Mouse (Mus musculus) cerebellum, postnatal 14 days (tissue): ENCODE measurements around the gene Apoo.
"Not testable (repeated sequence)": the region's sequence is repeated elsewhere in the genome, so short reads cannot be mapped to it uniquely, and the experiment has no call there.

ENCODE experiments used
- DNase-seq, 2 experiments: peaks; one replicate each; pipeline ENCODE4 v3.0.0; 2021; ENCODE audit warnings: mixed read lengths in 2 of 2

Apoo gene

DNA sequence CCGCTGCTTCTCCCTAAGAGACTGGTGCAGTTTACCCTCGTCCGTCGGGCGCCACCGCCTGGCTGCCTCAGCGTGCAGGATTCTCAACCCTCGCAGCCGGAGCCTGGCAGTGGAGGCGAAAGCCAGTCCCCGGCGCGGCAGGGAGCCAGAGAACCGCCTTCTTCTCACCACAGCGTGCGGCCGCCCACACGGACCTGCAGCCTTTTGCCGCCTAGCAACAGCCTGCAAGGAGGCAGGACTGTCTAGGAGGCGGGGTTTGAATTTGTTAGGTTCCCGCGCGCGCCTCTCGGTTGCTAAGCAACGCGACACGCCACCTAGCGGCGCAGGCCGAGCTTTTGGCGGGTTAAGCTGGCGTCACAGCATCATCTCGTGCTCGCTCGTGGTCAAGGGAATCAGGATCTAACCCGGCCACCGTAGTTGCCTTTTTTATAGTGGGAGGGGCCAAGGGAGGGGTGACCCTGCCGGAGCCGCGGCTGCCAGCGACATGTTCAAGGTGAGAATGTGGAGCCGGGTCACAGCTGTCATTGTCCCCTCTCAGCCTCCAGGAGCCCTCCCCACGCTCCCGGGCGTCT is at the start of gene Apoo, which contains the start of gene Fam90a1b:
Gene Apoo, plus strand, starts transcription at position 448 of the 572 bp plus-strand sequence.
Gene Fam90a1b, minus strand, starts transcription at position 108 of the 572 bp plus-strand sequence.
- peak; percentile 95 to 96 for DNase-seq

GRCm38 (mm10) chrX:94321036-94321902 is 45.6 kb upstream of the Apoo start:
- DNase-seq = no peak

GRCm38 (mm10) chrX:94343638-94344037 is 23.3 kb upstream of the Apoo start:
- DNase-seq = not testable (repeated sequence)

GRCm38 (mm10) chrX:94365381-94365925 is 1.5 kb upstream of the Apoo start:
- peak in 1 of 2 experiments; percentile 7 for DNase-seq

DNA sequence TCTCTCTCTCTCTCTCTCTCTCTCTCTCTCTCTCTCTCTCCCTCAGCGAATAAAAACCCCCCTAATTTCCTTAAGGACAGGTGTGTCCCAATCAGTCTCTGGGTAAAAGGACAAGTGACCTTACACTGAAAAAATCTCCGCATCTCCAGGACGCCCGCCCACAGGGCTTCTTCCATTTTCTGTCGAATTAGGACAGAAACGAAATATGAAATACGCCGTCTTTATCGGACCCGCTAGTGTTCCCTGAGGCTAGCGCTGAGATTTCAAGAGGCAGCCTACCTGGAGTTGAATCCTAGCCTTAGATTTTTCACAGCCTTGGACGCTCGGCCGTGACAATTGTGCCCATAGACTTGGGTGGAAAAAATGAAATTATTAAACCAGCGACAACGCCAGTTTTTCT is 888 bp upstream of the Apoo start:
- peak; percentile 8 to 24 for DNase-seq

DNA sequence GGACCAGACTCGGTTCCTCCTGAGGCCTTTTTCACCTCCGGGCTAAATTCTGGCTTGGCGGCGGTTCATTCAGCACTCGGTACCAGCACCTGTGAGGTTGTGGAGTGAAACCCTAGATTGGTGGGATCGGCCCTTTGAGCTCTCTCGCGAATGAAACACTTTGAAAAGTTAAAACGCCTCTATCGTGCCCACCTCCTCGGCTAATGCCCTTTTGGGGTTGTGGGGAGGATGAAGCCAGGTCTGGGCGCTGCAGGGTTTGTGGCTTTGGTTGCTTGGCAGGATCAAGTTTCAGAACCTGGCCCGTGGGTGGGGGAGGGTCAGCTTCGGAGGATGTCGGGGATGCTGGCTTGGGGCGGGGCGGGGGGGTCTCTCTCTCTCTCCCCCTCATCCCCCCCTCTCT is 331 bp downstream of the Apoo start:
- peak in 1 of 2 experiments; percentile 66 for DNase-seq

DNA sequence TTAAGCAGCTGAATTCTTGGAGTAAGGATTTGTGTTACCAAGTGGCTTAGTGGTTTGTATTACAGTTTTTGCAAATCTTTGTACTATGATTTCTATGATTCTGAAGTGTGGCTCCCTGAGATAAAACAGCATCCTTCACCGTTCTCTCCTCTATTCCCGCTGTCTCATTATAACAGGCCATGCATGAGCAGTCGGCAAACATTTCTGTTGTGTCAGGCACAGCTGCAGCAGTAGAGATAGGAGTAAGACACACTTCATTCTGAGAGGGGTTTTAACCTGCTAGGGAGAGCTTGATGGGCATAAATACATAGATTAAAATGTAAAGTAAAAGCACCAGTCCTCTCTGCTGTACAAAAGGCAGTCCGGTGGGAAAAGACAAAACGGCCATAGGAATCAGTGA is 11.8 kb downstream of the Apoo start:
- DNase-seq = no peak

GRCm38 (mm10) chrX:94408975-94409374 is 42.1 kb downstream of the Apoo start:
- DNase-seq = no peak

GRCm38 (mm10) chrX:94420210-94420609 is 53.3 kb downstream of the Apoo start:
- DNase-seq = peak; percentile 7 to 10

- DNase-seq = peak; percentile 31 to 44
These were observed 64.8 kb downstream of the Apoo start for GRCm38 (mm10) chrX:94431548-94432375.

DNA sequence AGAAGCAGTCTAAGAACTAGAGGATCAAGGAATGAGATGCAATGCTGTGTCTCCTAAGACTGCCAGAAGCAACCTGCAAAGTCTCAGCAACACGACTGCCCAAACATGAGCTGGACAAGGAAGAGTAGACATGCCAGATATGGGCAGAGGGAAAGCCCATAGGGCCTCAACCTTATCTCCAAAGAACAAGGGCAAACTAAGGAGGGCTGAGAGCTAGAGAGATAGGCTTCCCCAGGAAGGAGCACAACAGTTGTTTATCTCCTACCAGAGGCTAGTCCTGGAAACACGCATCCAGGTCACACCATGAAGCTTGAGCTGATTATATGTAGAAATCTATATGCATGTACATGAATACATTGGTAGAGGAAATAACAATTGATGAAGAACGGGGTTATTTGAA is 78.5 kb downstream of the Apoo start:
- DNase-seq = not testable (repeated sequence)

DNA sequence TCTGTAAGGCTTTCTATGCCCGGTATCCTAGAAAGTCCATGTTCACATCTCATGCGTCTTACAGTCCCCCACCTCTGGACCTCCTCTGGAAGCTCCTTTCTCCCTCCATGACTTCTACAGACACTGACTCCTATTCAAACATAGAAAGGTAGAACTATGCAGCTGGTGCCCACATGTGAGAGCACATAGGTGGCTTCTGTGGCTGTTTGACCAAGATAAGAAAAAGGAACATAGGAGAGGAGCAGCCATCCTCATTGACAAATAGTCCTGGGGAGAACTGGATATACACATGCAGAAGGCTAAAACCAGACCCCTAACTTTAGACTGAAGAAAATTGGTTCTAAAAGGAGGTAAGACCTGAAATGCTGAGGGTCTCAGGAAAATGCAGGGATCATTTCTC is 79.1 kb downstream of the Apoo start:
- DNase-seq = not testable (repeated sequence)

- not testable (repeated sequence) for DNase-seq
These were observed 83.3 kb downstream of the Apoo start for GRCm38 (mm10) chrX:94450047-94450881.

DNA sequence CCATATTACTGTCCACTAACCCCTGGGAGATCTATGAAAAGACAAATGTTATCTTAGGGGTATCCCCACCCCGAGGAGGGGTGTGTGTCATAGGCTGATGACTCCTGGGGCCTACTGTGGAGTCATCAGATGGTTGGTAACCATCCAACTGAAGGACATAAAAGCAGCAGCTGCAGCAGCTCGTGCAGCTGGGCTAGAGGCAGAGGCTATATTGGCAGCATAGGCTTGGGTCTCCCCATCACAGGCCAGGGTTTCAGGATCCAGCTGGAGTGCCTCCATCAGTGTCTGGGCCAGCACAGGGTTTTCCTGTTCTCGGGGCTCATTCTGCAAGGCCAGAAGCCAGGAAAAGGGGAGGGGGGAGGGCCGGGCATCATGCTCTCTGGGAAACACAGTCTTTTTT is 92.4 kb downstream of the Apoo start:
- DNase-seq = peak; percentile 19

DNA sequence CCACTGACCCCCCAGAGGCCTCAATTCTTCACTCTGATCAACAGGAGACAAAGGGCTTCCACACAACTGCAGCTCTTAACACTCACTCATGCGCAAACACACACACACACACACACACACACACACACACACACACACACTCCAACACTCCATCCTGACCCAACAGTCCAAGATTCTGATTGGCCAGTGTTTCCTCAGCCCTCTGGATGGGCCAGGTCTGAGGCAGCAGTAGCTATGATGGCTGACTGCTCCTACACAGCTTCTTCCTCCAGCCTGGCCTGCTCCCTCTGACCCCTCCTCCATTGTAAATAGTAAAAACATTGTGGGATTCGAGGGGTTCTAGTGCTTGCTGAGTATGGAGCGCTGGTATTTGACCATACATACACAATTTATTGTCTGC is 94.6 kb downstream of the Apoo start:
- not testable (repeated sequence) for DNase-seq

GRCm38 (mm10) chrX:94462604-94463429 is 95.9 kb downstream of the Apoo start:
- DNase-seq = not testable (repeated sequence)
